Mouse (Mus musculus) forebrain, embryonic 16.5 days (tissue): ENCODE data around the gene Rmi2. TPM values are rescaled to one million over a fixed set of nuclear protein-coding genes. Genes with fewer than 3 reads are reported as not detected.

ENCODE experiments used
- ATAC-seq: fragments of 200-750 bp; cut with Nextera tagmentation; 2 replicates; pipeline ENCODE4 v1.8.0; 2017; ENCODE audit warnings: mild to moderate bottlenecking, moderate library complexity
- H3K27ac ChIP-seq: fragments of 300-500 bp; sonication (generic); 2 replicates; pipeline ENCODE4 v1.5.1; 2014; ENCODE audit warnings: low read length, control low read depth
- H3K27me3 ChIP-seq: fragments of 300-500 bp; sonication (generic); replicated peaks from 2 replicates; pipeline ENCODE4 v1.6.1; 2014; ENCODE audit warnings: low read length; ENCODE audit not compliant: control insufficient read depth, insufficient read depth
- H3K36me3 ChIP-seq: fragments of 300-500 bp; sonication (generic); 2 replicates; pipeline ENCODE4 v1.6.1; 2014; ENCODE audit not compliant: control insufficient read depth, insufficient read depth
- H3K4me1 ChIP-seq: fragments of 300-500 bp; sonication (generic); replicated peaks from 2 replicates; pipeline ENCODE4 v1.6.1; 2014; ENCODE audit warnings: low read length; ENCODE audit not compliant: control insufficient read depth, insufficient read depth
- H3K4me2 ChIP-seq: fragments of 300-500 bp; sonication (generic); 2 replicates; pipeline ENCODE4 v1.6.1; 2014; ENCODE audit warnings: mild to moderate bottlenecking, low read length, control low read depth
- H3K4me3 ChIP-seq: fragments of 300-500 bp; sonication (generic); replicated peaks from 2 replicates; pipeline ENCODE4 v1.5.1; 2014; ENCODE audit warnings: mild to moderate bottlenecking, low read length, control low read depth
- H3K9ac ChIP-seq: fragments of 300-500 bp; sonication (generic); replicated peaks from 2 replicates; pipeline ENCODE4 v1.6.1; 2014; ENCODE audit warnings: low read depth, low read length, control low read depth
- H3K9me3 ChIP-seq: fragments of 300-500 bp; sonication (generic); 2 replicates; pipeline ENCODE4 v1.6.1; 2016; ENCODE audit warnings: low read length; ENCODE audit not compliant: control insufficient read depth
- WGBS: fragments of 180-500 bp; shearing (Covaris S2); extraction: QIAGEN DNeasy Blood & Tissue Kit; methylation state at CpG from one replicate; pipeline ENCODE4 v1.1.7; 2014; 5-methylcytosine and 5-hydroxymethylcytosine counted together
- polyA plus RNA-seq: library from polyadenylated mRNA; unstranded; fragments of >200 nt; fragmentation: Nextera tagmentation; extraction: Ambion mirVana; gene quantifications from 2 replicates; pipeline ENCODE4 v1.2.1, GENCODE M21; 2015

The Rmi2 gene
- polyA plus RNA-seq, 1 experiment from 2014 or later = 0.94 TPM

DNA sequence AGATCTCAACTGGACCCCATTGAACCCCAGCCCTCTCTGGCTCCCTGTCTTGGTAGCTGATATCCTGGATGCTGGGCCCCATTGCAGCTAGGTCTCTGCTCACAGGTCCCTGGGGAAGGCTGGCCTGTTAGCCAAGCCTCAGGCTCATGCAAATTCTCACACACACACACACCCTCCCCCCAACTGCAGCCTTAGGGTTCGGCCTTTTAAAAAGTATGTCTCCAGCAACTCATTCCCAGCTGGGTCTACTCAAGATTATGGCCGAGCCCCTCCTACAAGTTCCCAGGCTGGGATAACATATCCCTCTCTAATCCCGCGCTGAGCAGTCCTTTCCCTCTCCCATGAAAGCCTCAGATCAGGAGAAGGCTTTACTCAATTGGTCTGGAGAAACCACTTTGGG, 13.5 kb upstream of the Rmi2 start:
- Histone ChIP-seq H3K27ac (no peak overlapping the region), H3K4me3 (no peak overlapping the region), H3K4me1 (no peaks in the 10 kb centered on the region), H3K9ac (no peak overlapping the region), H3K36me3 (no peaks in the 10 kb centered on the region), H3K9me3 (no peaks in the 10 kb centered on the region), H3K27me3 (no peaks in the 10 kb centered on the region), H3K4me2 (no peak overlapping the region)
- WGBS = 72% methylated on average over 4 of the region's 4 CpGs
- ATAC-seq = no peak

GRCm38 (mm10) chr16:10824536-10824935, 10.3 kb upstream of the Rmi2 start:
- WGBS = 95% methylated on average over 1 of the region's 1 CpGs
- no peaks in the 10 kb centered on the region for H3K4me1 ChIP-seq
- no peak overlapping the region for H3K9ac ChIP-seq

DNA sequence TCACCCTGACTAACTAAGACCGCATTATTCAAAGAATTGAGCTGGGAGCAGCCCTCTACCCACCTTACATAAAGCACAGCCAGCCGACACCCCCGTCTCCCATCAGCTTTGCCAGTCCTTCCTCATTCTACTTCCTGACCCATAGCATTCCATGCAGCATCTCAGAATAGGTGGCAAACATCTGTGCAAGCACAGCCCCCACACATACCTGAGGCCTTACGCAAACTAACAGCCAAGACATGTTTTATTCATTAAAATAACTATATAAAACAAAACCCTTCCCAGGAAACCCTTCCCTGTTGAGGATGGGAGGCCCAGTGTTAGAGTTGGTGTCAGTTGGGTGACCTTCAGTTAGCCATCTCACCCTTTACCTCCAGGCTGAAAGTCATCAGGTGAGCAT, 9.0 kb upstream of the Rmi2 start:
- 93% methylated on average over 4 of the region's 4 CpGs for WGBS
- Histone ChIP-seq H3K9ac (no peak overlapping the region), H3K9me3 (no peaks in the 10 kb centered on the region), H3K27me3 (no peaks in the 10 kb centered on the region), H3K27ac (no peak overlapping the region), H3K4me2 (no peak overlapping the region), H3K4me3 (no peak overlapping the region), H3K36me3 (no peaks in the 10 kb centered on the region), H3K4me1 (no peaks in the 10 kb centered on the region)
- ATAC-seq = no peak

More at GRCm38 (mm10) chr16:10824536-10824935, 10.3 kb upstream of the Rmi2 start:
- Histone ChIP-seq H3K36me3 (no peaks in the 10 kb centered on the region), H3K9me3 (no peaks in the 10 kb centered on the region), H3K27ac (no peak overlapping the region), H3K4me2 (no peak overlapping the region), H3K4me3 (no peak overlapping the region), H3K27me3 (no peaks in the 10 kb centered on the region)
- no peak for ATAC-seq

DNA sequence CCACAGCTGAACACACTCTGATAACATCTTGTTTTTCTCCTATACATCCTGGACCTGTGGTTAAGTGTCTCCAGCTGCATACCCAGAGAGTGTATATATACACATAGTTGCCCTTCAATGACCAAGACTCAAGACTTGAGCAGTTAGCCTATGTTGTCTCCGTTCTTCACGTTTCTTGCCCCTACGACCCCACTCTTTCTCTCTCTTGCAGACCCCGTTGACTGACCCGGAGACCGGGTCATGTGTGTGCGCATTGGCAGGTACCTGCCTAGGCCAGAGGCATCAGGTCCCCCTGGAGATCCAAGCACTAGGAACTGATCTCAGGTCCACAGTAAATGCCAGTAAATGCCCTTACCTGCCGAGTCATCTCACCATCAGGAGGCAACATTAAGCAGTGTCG, 7.6 kb upstream of the Rmi2 start:
- Histone ChIP-seq H3K4me3 (no peak overlapping the region), H3K9ac (no peak overlapping the region)

DNA sequence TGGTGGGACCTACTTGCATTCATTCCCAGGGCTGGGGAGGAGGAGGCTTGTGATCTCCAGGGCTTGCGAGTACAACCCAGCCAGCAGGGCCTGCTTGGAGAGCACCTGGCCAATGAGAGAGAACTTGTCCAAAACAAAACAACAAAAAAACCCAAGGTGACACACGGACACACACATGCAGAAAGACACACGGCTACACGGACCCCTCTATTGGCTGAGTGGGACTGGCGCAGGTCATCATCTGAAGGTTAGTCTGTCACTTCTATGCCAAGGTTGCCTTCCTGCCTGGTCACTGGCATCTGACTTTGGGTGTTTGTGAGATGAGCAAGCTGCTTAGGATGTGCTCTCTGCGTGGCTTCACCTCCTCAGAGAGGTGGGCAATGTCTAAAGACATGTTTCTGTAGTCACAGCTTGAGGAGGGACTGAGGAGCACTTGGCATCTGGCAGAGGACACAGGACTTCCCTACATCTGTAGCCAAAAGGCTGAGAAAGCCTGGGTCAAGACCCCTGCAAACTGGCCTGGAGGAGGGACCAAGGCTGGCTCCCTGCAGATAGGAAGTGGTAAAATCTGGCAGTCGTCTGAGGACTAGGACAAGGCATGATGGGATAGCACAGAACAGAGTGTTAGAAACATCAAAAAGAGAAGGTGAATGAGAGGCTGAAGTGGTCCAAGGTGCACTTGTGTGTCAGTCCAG, 6.9 kb upstream of the Rmi2 start:
- Histone ChIP-seq H3K27ac (no peak overlapping the region), H3K4me2 (no peak overlapping the region), H3K4me1 (no peaks in the 10 kb centered on the region), H3K9me3 (no peaks in the 10 kb centered on the region), H3K4me3 (no peak overlapping the region), H3K9ac (no peak overlapping the region), H3K27me3 (no peaks in the 10 kb centered on the region), H3K36me3 (no peaks in the 10 kb centered on the region)
- ATAC-seq = no peak
- 86% methylated on average over 7 of the region's 7 CpGs for WGBS

More for the DNA sequence above, 7.6 kb upstream of the Rmi2 start:
- Histone ChIP-seq H3K27ac (no peak overlapping the region), H3K36me3 (no peaks in the 10 kb centered on the region), H3K9me3 (no peaks in the 10 kb centered on the region), H3K27me3 (no peaks in the 10 kb centered on the region), H3K4me1 (no peaks in the 10 kb centered on the region), H3K4me2 (no peak overlapping the region)
- WGBS = 92% methylated on average over 9 of the region's 9 CpGs
- ATAC-seq = no peak

DNA sequence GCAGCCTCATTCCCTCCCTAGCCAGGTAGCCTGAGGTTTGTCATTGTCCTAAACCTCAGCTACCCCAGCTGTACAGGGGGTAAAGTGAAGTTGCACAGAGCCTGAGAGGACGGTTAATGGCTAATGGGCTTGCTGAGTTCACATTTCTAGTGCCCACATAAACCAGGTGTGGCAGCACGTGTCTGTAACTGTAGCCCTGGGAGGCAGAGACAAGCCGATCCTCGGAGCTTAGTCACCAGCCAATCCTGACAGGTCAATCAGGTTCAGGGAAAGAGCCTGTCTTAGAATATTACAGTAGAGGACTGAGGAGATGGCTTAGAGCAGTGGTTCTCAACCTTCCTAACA, 6.4 kb upstream of the Rmi2 start:
- no peaks in the 10 kb centered on the region for H3K27me3 ChIP-seq
- no peaks in the 10 kb centered on the region for H3K9me3 ChIP-seq
- no peak overlapping the region for H3K27ac ChIP-seq
- H3K36me3 ChIP-seq = no peaks in the 10 kb centered on the region
- no peak overlapping the region for H3K4me2 ChIP-seq
- ATAC-seq = no peak
- no peak overlapping the region for H3K9ac ChIP-seq
- H3K4me1 ChIP-seq = no peaks in the 10 kb centered on the region
- 78% methylated on average over 4 of the region's 4 CpGs for WGBS
- no peak overlapping the region for H3K4me3 ChIP-seq

GRCm38 (mm10) chr16:10834542-10834910, 333 bp upstream of the Rmi2 start:
- peak overlapping the region; percentile 87 for H3K4me3 ChIP-seq
- H3K4me2 ChIP-seq = peak overlapping the region; percentile 96
- H3K9me3 ChIP-seq = no peaks in the 10 kb centered on the region
- 7% methylated on average over 12 of the region's 12 CpGs for WGBS
- peaks cover 7% of the 10 kb centered on the region for H3K4me1 ChIP-seq
- H3K27ac ChIP-seq = no peak overlapping the region
- H3K27me3 ChIP-seq = no peaks in the 10 kb centered on the region
- no peaks in the 10 kb centered on the region for H3K36me3 ChIP-seq
- no peak for ATAC-seq
- H3K9ac ChIP-seq = peak overlapping the region; percentile 39

GRCm38 (mm10) chr16:10836388-10836787, 1.5 kb downstream of the Rmi2 start:
- Histone ChIP-seq H3K9ac (no peak overlapping the region), H3K4me3 (no peak overlapping the region), H3K27me3 (no peaks in the 10 kb centered on the region), H3K4me1 (peaks cover 7% of the 10 kb centered on the region), H3K36me3 (no peaks in the 10 kb centered on the region), H3K27ac (no peak overlapping the region), H3K9me3 (no peaks in the 10 kb centered on the region), H3K4me2 (no peak overlapping the region)
- 89% methylated on average over 3 of the region's 3 CpGs for WGBS
- no peak for ATAC-seq

DNA sequence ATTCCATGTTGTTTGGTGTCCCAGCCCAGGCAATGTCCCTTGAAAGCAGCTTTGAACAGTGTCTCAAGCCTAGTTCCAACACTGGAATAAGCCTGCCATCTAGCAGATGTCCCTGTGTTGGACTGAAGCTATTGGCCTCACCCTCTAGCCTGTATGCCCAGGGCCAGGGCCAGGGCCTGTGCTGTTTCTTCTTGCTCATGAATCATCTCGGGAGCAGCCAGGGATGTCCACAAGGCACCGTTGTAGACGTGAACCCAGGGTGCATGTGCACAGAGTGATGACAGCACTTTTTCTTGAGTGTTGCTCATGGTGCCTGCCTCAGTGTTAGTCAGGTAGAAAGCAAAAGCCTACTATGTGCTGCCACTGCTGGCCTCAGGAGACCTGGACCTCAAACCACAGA, 2.4 kb downstream of the Rmi2 start:
- WGBS = 96% methylated on average over 3 of the region's 3 CpGs
- H3K4me1 ChIP-seq = peaks cover 7% of the 10 kb centered on the region

DNA sequence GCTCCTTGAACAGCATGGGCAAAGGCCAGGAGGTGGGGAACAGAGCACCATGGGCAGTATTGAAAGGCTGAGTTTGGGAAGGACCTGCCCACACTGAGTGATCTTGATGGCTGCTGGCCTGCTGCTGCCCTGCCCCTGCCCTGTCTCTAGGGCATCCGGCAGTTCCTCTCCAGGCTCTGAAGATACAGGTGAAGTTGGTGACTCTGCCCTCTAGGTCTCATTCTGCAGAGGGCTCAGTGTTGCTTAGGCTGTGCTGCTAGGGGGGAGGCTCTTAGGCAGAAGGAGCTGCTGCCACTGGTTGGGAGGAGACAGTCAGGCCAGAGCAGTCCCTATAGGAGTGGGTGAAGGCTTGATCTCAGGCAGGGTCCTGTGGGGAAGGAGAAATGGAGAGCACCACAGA, 3.0 kb downstream of the Rmi2 start:
- no peaks in the 10 kb centered on the region for H3K27me3 ChIP-seq
- H3K36me3 ChIP-seq = no peaks in the 10 kb centered on the region
- H3K4me3 ChIP-seq = no peak overlapping the region
- H3K4me1 ChIP-seq = peaks cover 7% of the 10 kb centered on the region
- ATAC-seq = no peak
- no peak overlapping the region for H3K27ac ChIP-seq
- no peak overlapping the region for H3K9ac ChIP-seq
- WGBS = 88% methylated on average over 1 of the region's 1 CpGs
- no peak overlapping the region for H3K4me2 ChIP-seq
- no peaks in the 10 kb centered on the region for H3K9me3 ChIP-seq

More for the DNA sequence above, 2.4 kb downstream of the Rmi2 start:
- H3K27ac ChIP-seq = no peak overlapping the region
- no peak overlapping the region for H3K4me3 ChIP-seq
- no peaks in the 10 kb centered on the region for H3K9me3 ChIP-seq
- H3K9ac ChIP-seq = no peak overlapping the region
- no peak overlapping the region for H3K4me2 ChIP-seq
- ATAC-seq = no peak
- H3K27me3 ChIP-seq = no peaks in the 10 kb centered on the region
- H3K36me3 ChIP-seq = no peaks in the 10 kb centered on the region
